Mouse (Mus musculus) forebrain, embryonic 10.5 days (tissue): ENCODE data around the gene March8. TPM values are rescaled to one million over a fixed set of nuclear protein-coding genes. Genes with fewer than 3 reads are reported as not detected.
A peak's percentile ranks its signal among the peaks of the same experiment; 100 is the strongest.

Experiments
- DNase-seq: peaks from one replicate; pipeline ENCODE4 v3.0.0-alpha.2; 2017; ENCODE audit warnings: low spot score; ENCODE audit errors: extremely low spot score
- H3K27ac ChIP-seq: fragments of 300-500 bp; sonication (generic); 2 replicates; pipeline ENCODE4 v1.5.1; 2016; ENCODE audit warnings: mild to moderate bottlenecking
- H3K27me3 ChIP-seq: fragments of 300-500 bp; sonication (generic); 2 replicates; pipeline ENCODE4 v1.6.1; 2016; ENCODE audit warnings: mild to moderate bottlenecking; ENCODE audit not compliant: poor library complexity, severe bottlenecking
- H3K36me3 ChIP-seq: fragments of 300-500 bp; sonication (generic); replicated peaks from 2 replicates; pipeline ENCODE4 v1.6.1; 2016; ENCODE audit warnings: mild to moderate bottlenecking, moderate library complexity
- H3K4me1 ChIP-seq: fragments of 300-500 bp; sonication (generic); 2 replicates; pipeline ENCODE4 v1.6.1; 2016
- H3K4me3 ChIP-seq: fragments of 300-500 bp; sonication (generic); 2 replicates; pipeline ENCODE4 v1.5.1; 2016; ENCODE audit warnings: mild to moderate bottlenecking, moderate library complexity
- H3K9me3 ChIP-seq: fragments of 300-500 bp; sonication (generic); 2 replicates; pipeline ENCODE4 v1.6.1; 2016; ENCODE audit warnings: mild to moderate bottlenecking, moderate library complexity
- WGBS: fragments of 180-500 bp; shearing (Covaris S2); methylation state at CpG from one replicate; pipeline ENCODE4 v1.1.7; 2016; 5-methylcytosine and 5-hydroxymethylcytosine counted together
- polyA plus RNA-seq: library from polyadenylated mRNA; unstranded; fragments of >200 nt; fragmentation: Nextera tagmentation; extraction: Ambion mirVana; gene quantifications from 2 replicates; pipeline ENCODE4 v1.2.1, GENCODE M21; 2016

The March8 gene
- polyA plus RNA-seq, 1 experiment from 2014 or later, result 25.3 TPM

DNA sequence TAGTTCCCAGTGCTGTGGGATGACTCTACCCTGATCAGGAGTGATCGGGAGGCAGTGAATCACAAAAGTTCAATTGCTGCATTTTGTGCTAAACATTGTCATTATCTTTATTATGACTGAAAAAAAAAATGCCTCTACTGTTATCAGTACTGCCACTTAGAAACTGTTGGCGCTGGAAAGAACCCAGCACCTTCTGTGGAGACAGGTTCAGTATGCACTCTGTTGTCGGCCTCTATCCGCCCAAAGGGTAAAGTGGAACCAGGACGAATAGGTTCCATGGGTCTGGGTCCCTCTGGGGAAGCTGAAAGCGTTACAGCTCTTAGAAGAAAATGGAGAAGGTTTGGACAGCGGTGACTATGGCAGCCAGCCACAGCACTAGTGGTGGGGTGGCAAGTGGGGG, 41.1 kb downstream of the March8 start:
- Histone ChIP-seq H3K9me3 (no peaks in the 10 kb centered on the region), H3K27me3 (no peaks in the 10 kb centered on the region), H3K4me1 (no peaks in the 10 kb centered on the region), H3K27ac (no peak overlapping the region), H3K36me3 (peaks cover 10% of the 10 kb centered on the region), H3K4me3 (no peak overlapping the region)
- DNase-seq, result no peak
- 93% methylated on average over 7 of the region's 7 CpGs for WGBS

DNA sequence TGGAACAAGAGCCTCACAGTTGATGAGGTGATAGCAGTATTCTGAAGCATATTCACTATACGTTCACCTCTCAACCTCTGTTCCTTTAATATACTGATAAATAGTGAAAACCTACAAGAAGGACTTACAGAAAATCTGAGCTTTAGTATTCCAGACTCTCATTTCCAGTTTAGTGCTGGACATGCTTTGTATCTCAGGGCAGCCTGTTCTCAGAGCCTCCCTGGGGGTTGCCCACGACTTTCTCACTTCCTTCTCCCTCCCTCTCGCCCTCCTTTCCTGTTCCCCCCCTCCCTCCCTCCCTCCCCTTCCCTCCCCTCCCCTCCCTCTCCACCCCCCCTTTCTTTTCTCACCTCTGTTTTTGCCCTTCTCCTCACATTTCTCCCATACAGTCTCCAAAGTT, 42.3 kb downstream of the March8 start:
- 68% methylated on average over 3 of the region's 3 CpGs for WGBS
- Histone ChIP-seq H3K4me1 (peaks cover 2% of the 10 kb centered on the region), H3K4me3 (no peak overlapping the region), H3K27me3 (no peaks in the 10 kb centered on the region), H3K36me3 (peaks cover 10% of the 10 kb centered on the region), H3K27ac (no peak overlapping the region), H3K9me3 (no peaks in the 10 kb centered on the region)
- DNase-seq, result no peak

DNA sequence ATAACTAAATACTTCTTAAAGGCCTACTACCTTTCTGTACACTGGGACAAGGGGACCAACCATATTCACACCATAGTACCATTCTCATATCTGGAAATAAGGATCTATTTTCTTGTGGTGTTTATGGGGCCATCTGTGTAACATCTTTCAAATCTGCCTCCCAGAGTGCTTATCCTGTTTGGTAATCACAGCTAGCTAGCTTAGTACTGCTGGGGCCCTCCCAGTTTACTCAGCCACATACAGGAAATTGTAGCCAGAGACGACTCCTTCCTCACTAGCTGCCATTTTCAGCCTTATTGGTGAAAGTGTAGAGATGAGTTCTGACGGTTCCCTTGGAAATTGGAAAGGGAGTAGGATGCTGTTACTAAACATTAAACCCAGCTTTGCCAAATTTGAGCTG, 43.8 kb downstream of the March8 start:
- Histone ChIP-seq H3K27ac (no peak overlapping the region), H3K4me3 (no peak overlapping the region), H3K36me3 (peaks cover 9% of the 10 kb centered on the region), H3K4me1 (peaks cover 17% of the 10 kb centered on the region), H3K27me3 (no peaks in the 10 kb centered on the region), H3K9me3 (no peaks in the 10 kb centered on the region)
- no peak for DNase-seq
- WGBS, result 81% methylated on average over 2 of the region's 2 CpGs

DNA sequence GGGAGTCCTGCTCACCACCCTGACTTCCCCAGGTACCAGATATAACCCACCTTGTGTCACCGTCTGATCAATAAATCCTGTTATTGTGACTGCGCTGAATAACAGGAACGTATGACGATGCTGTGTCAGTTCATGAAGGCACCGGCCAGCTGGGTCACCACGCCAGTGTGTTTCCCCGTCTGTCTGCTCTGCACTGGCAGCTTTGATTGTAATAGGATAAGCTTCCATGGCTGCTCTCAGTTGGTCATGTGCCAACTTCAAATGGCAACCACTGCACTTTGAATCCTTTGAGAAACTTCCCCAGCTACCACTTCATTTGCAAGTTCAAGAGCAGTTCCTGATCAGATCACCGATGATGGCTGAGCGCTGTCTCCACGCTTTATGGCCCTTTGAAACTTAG, 45.8 kb downstream of the March8 start:
- Histone ChIP-seq H3K4me1 (peaks cover 17% of the 10 kb centered on the region), H3K27me3 (no peaks in the 10 kb centered on the region), H3K27ac (no peak overlapping the region), H3K36me3 (peaks cover 6% of the 10 kb centered on the region; the same call in 1 of the 2 replicates), H3K4me3 (no peak overlapping the region), H3K9me3 (no peaks in the 10 kb centered on the region)
- WGBS, result 94% methylated on average over 10 of the region's 10 CpGs
- DNase-seq, result no peak

DNA sequence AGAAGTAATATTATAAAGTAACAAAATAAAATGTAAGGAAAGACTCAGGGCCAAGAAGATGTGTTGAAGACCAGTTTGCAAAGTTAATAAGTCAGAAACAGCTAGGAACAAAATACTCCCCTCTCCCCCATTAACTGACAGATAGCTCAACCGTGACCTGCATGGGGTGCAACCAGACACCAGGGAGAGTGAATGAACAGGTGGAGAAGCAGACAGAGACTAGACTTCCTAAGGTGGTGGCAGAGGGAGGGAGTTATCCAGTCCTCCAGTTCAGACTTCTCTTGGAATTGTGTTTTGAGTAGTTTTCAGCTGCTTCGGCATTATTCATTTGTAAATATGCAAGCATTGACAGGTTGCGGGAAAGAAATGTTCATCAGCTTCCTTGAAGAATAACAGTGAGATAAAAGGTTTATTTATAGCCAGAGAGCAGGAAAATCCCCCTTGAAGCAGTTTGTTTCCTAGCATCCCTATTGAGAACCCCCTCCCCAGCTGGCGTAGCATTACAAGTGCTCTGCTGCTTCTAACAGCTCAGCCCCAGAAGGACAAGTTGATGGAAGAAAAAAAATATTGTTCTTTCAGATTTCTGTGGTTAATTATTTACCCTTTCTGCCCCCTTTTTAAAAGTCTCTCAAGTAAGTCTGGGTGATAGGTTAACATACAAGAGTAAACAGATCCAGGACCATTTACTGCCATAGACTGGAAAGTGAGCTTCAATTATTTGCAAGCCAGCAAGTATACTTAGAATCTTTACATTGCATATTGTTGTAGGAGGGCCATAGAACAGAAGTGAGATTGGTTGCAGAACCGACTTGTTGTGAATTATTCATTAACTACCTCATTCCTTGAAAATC, 47.6 kb downstream of the March8 start:
- no peaks in the 10 kb centered on the region for H3K36me3 ChIP-seq
- 53% methylated on average over 5 of the region's 5 CpGs for WGBS
- H3K27me3 ChIP-seq, result no peaks in the 10 kb centered on the region
- no peaks in the 10 kb centered on the region for H3K9me3 ChIP-seq
- DNase-seq, result no peak
- H3K4me3 ChIP-seq, result no peak overlapping the region
- peaks cover 17% of the 10 kb centered on the region for H3K4me1 ChIP-seq
- H3K27ac ChIP-seq, result peak overlapping the region; percentile 21; the same call in 1 of the 2 replicates

DNA sequence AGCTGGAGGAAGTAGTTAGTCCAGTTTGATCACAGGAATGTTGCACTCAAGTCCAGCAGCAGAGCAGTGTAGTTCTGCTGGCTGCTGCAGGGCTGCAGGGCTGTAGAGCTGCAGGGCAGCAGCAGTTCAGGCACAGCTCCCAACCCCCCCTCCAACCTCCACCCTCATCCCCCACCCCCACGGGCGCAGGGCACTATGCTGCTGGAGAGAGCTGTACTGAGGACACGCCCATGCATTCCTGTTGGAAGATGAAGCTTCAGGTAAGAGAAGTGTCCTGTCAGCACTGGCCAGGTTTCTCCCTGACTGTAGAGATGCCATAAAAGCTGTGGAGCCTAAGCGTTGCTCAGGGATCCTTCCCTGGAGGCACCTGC, 48.2 kb downstream of the March8 start:
- Histone ChIP-seq H3K4me3 (no peak overlapping the region), H3K27me3 (no peaks in the 10 kb centered on the region), H3K9me3 (no peaks in the 10 kb centered on the region), H3K4me1 (peaks cover 17% of the 10 kb centered on the region), H3K27ac (0 out of 2 replicates have a peak overlapping the region, but pooled peaks have one; percentile 21), H3K36me3 (no peaks in the 10 kb centered on the region)
- DNase-seq, result no peak
- WGBS, result 32% methylated on average over 4 of the region's 4 CpGs

DNA sequence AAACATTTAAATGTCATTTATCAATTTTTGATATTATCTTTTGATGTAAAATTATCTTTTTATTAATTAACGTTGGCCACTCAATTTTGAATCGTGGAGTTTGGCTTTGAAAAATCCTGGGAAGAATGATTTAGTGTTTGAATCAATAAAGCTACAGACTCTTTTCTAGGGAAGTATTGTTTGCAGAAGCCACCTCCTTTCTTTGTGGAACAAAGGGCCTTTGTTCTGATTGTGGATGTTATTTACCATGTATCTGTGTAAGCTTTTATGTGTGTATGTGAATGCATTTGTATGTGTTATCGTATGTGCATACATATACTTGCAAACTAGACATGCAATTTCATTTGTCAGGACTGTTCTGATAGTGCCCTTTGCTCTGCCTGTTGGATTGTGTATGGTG, 48.7 kb downstream of the March8 start:
- no peak overlapping the region for H3K4me3 ChIP-seq
- no peak for DNase-seq
- no peaks in the 10 kb centered on the region for H3K27me3 ChIP-seq
- H3K27ac ChIP-seq, result no peak overlapping the region
- no peaks in the 10 kb centered on the region for H3K9me3 ChIP-seq
- 72% methylated on average over 3 of the region's 3 CpGs for WGBS
- H3K4me1 ChIP-seq, result peaks cover 17% of the 10 kb centered on the region
- no peaks in the 10 kb centered on the region for H3K36me3 ChIP-seq

DNA sequence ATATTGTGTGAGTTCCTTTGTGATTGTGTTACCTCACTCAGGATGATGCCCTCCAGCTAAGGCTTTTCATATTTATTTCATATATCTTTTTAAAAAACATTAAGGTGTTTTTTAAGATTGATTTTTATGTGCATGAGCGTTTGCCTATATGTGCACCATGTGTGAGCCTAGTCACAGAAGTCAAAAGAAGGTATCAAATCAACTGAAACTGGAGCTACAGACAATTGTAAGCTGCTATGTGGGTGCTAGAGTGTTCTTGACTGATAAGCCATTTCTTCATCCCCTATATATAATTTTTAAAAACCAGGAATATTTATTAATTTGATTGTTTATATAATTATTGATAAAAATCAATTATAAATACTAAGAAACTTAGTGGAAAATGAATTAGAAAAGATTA, 50.2 kb downstream of the March8 start:
- 96% methylated on average over 1 of the region's 1 CpGs for WGBS
- H3K4me1 ChIP-seq, result peaks cover 17% of the 10 kb centered on the region
- H3K9me3 ChIP-seq, result no peaks in the 10 kb centered on the region
- no peak overlapping the region for H3K4me3 ChIP-seq
- DNase-seq, result no peak
- H3K27me3 ChIP-seq, result no peaks in the 10 kb centered on the region
- no peaks in the 10 kb centered on the region for H3K36me3 ChIP-seq
- H3K27ac ChIP-seq, result no peak overlapping the region

DNA sequence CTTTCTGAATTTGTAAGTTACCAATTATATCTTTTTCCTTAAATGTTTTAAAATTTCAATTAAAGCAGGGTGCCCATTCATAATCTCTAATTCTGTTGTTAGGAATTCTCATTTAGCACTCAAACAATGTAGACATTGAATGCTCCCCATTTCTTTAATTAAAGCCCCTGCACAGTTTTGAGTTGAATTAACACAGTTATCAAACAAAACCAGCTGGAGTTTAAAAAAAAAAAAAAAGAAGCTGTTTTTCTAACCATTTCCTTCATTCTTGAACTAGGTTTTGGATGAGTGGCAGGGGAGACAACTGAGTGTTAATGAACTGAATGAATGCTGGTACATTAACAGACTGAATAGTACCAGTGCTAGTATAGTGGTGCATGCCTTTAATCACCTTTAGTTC, 51.7 kb downstream of the March8 start:
- Histone ChIP-seq H3K9me3 (no peaks in the 10 kb centered on the region), H3K4me3 (no peak overlapping the region), H3K27me3 (no peaks in the 10 kb centered on the region), H3K4me1 (peaks cover 17% of the 10 kb centered on the region), H3K36me3 (no peaks in the 10 kb centered on the region), H3K27ac (no peak overlapping the region)
- DNase-seq, result no peak

DNA sequence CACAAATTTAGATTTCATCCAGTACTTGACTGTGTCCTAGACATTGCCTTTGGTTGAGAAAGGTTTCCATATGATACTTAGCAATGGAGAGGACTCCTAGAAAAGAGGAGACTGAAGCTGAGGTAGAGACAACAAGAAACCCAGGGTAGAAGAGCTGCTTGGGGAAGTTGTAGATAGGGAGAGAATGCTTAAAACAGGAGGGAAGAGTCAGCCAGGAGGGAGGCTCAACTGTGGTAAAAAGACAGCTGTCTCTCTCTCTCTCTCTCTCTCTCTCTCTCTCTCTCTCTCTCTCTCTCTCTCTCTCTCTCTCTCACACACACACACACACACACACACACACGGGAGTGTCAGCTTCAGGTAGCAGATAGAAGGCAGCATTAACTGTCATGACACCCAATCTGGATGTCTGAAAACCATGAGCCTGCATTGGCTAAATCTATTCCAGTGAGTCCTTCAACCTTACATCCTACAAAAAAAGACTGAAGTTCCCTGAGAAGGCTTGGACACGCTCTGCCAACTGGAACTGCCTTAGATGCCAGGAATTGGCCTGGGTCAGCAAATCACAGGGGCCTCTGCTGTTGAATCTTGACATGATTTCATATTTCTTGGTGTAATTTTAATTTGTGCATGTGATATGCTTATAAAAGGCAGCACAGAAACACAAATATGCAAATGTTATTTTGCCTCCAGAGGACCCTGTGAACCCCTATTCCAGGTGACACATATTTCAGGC, 57.3 kb downstream of the March8 start:
- no peak overlapping the region for H3K4me3 ChIP-seq
- H3K27me3 ChIP-seq, result no peaks in the 10 kb centered on the region
- H3K9me3 ChIP-seq, result no peaks in the 10 kb centered on the region
- H3K4me1 ChIP-seq, result peaks cover 23% of the 10 kb centered on the region
- H3K27ac ChIP-seq, result no peak overlapping the region
- WGBS, result 75% methylated on average over 2 of the region's 2 CpGs
- DNase-seq, result no peak
- no peaks in the 10 kb centered on the region for H3K36me3 ChIP-seq

DNA sequence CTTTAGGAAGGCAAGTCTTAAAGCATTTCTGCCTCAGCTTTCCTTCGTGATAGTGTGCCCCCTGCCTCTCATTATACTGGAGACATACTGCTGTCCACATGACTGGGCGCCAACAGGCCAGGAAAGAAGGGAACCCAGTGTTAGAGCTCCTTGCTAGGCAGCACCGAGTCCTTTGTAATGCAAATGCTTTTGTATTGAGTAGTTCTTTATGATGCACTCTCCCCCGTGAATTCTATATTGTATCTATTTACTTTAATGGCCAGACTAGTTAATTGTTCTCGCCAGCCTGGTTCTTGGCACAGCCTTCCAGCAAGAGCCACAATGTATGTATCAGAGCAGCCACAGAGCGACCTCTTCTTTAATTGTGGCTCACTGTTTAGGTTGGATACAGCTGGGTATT, 59.8 kb downstream of the March8 start:
- Histone ChIP-seq H3K36me3 (peaks cover 10% of the 10 kb centered on the region), H3K9me3 (no peaks in the 10 kb centered on the region), H3K4me1 (peaks cover 23% of the 10 kb centered on the region), H3K27me3 (no peaks in the 10 kb centered on the region), H3K27ac (peak overlapping the region; percentile 77), H3K4me3 (no peak overlapping the region)
- WGBS, result 32% methylated on average over 6 of the region's 6 CpGs
- DNase-seq, result peak; percentile 39

DNA sequence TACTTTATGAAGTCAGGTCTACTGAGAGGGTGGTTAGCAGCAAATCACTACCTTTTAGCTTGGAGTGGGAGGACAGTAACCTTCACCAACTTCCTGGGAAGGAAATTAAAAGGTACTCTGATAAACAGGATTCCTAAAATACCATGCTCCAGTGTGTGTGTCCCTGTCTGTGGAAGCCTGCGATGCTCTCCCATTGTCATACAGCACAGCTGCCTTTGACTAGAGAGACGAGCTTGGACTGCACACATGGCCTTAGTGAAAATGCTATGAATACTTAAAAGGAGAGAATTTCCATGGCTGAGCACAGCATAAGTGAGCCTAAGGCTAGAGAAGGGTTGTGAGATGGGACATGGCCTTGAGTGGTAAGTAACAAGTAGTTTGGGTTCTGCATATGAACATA, 60.3 kb downstream of the March8 start:
- Histone ChIP-seq H3K9me3 (no peaks in the 10 kb centered on the region), H3K36me3 (peaks cover 10% of the 10 kb centered on the region), H3K27me3 (no peaks in the 10 kb centered on the region), H3K4me3 (no peak overlapping the region), H3K4me1 (peaks cover 23% of the 10 kb centered on the region), H3K27ac (peak overlapping the region; percentile 77)
- 67% methylated on average over 2 of the region's 2 CpGs for WGBS
- DNase-seq, result no peak

DNA sequence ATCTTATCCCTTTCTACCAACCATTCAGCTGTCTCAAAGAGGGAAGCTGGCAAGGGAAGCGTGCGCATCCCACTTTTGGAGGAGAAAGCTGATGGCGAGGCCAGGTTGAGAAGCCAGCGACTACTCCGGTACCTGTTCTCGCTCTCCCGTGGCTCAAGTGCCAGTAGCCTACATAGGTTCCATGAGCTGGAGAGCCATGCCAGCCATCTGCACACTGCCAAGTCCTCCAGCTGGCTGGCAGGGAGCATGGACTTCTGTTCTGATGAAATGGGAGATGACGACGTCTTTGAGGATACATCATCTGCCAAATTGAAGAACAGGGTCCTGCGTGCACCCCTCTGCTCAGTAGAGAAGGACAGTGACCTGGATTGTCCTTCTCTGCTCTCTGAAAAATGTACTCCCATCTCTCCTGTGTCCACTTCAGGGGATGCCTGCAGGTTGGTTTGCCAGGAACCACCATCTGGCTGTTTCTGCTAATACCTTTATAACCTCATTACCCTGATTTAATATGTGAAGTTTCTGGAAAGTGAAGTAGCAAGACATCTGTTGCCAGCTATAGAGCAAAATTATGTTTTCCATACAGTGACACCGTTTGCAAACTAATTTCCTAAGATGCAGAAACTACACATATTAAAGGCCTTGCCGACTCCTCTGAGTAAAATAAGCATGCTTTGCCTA, 64.1 kb downstream of the March8 start:
- WGBS, result 95% methylated on average over 12 of the region's 12 CpGs

More for the DNA sequence above, 64.1 kb downstream of the March8 start:
- Histone ChIP-seq H3K36me3 (peaks cover 30% of the 10 kb centered on the region), H3K27ac (no peak overlapping the region), H3K27me3 (no peaks in the 10 kb centered on the region), H3K4me3 (no peak overlapping the region), H3K9me3 (no peaks in the 10 kb centered on the region), H3K4me1 (peaks cover 29% of the 10 kb centered on the region)
- DNase-seq, result no peak
